Mouse (Mus musculus) megakaryocyte, adult 5-6 weeks (primary cell): Measurements from ENCODE around the gene Dusp8. TPM values are rescaled to one million over a fixed set of nuclear protein-coding genes. Genes with fewer than 3 reads are reported as not detected.

Source experiments
- ATAC-seq: 2 replicates; pipeline ENCODE4 v1.8.0; 2016; ENCODE audit warnings: mild to moderate bottlenecking, inconsistent platforms; ENCODE audit not compliant: poor library complexity, severe bottlenecking
- total RNA-seq, 2 experiments: library from RNA; stranded (forward) in 1 of 2; stranded (reverse) in 1 of 2; fragments of 153-499, 151-499 nt in 1 of 2; fragments of 221-1000, 200-1000 nt in 1 of 2; gene quantifications; 2 replicates each; pipeline versions ENCODE4 v1.2.3 to v1.2.4; 2015 to 2017

The Dusp8 gene
- total RNA-seq, 2 experiments from 2014 or later, result not detected

- ATAC-seq, result no peak
These were observed 9.3 kb downstream of the Dusp8 start for GRCm38 (mm10) chr7:142086159-142086905.

- ATAC-seq, result no peak
These were observed 10.8 kb downstream of the Dusp8 start for GRCm38 (mm10) chr7:142084820-142085219.

GRCm38 (mm10) chr7:142084395-142084794 lies 11.2 kb downstream of the Dusp8 start:
- no peak for ATAC-seq

GRCm38 (mm10) chr7:142083588-142084317 lies 11.9 kb downstream of the Dusp8 start:
- ATAC-seq, result no peak

DNA sequence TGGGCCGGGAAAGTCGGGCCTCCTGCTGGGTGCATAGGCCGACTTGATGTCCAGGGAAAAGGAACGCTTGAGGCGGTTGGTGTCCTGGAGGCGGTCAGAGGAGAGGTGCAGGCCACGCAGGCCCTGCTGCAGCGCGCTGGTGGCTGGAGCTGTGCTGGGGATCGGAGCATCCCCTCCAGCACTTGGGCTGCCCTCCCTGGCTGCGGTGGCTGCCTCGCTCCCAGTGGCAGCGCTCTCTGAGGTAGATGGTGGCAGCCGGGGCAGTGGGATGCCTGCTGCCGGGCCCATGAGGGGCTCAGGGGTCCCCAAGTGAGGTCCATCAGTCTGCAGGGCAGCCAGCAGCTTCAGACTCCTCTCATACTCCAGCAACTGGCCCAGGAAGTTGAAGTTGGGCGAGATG lies 13.0 kb downstream of the Dusp8 start:
- ATAC-seq, result no peak

DNA sequence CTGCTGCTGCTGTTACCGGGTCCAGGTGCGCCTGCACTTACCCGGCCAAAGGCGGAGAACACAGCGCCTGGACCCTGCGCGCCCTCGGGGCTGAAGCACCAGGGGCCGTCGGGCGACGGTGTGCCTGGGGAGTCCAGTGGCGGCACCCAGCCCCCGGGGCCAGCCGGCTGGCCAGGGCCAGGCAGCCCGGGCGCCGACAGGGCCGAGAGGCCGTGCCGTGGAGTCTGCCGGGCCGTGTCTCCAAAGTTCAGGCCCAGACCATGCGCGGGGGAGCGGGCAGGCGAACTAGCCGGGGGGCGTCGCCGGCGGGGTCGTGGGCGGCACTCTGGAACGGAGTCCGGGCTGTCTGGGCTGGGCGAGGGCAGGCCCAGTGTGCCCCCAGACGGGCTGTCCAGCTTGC lies 13.5 kb downstream of the Dusp8 start:
- ATAC-seq, result no peak

GRCm38 (mm10) chr7:142081736-142082135 lies 13.9 kb downstream of the Dusp8 start:
- ATAC-seq, result no peak

- no peak for ATAC-seq
These were observed 14.8 kb downstream of the Dusp8 start for GRCm38 (mm10) chr7:142080876-142081275.

DNA sequence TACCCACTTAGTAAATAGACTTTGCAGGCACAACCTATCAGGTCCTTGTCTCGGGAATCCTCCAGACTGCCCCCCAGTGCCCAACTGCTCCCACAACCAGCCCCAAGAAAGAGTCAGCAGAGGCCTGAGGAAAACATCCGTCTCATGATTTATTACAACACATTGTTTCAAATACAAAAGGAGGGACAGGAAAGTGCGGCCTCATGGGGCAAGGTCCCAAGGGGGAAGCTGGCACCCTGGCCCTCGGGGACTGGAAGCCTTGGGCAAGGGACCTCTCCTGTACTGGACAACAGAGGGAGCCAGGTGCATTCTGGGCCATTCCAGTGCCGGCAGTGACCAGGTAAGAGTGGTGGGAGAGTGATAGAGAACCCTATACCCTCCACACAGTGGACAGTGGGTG lies 16.3 kb downstream of the Dusp8 start:
- peak; percentile 87 for ATAC-seq

DNA sequence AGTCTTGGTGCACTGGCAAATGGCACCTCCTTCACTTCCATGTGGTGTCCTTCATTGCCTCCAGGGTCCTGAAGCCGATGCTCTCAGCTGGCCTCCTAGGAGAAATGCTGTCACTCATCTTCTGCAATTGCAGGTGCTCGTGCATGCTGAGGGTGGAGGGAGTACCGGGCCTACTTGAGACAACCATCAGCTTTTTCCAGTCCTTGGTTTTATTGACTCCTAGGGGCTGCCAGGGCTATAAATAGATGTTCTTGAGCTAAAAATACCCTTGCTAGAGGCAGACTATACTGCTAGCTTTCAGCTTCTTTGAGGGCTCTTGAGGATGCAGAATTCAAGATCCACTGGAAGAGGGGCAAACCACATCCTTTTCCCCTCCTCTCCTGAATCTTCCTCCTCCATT lies 18.5 kb downstream of the Dusp8 start:
- no peak for ATAC-seq

GRCm38 (mm10) chr7:142074146-142074886 lies 21.3 kb downstream of the Dusp8 start:
- no peak for ATAC-seq

- no peak for ATAC-seq
These were observed 23.9 kb downstream of the Dusp8 start for GRCm38 (mm10) chr7:142071717-142072116.

- no peak for ATAC-seq
These were observed 24.4 kb downstream of the Dusp8 start for GRCm38 (mm10) chr7:142071212-142071578.

DNA sequence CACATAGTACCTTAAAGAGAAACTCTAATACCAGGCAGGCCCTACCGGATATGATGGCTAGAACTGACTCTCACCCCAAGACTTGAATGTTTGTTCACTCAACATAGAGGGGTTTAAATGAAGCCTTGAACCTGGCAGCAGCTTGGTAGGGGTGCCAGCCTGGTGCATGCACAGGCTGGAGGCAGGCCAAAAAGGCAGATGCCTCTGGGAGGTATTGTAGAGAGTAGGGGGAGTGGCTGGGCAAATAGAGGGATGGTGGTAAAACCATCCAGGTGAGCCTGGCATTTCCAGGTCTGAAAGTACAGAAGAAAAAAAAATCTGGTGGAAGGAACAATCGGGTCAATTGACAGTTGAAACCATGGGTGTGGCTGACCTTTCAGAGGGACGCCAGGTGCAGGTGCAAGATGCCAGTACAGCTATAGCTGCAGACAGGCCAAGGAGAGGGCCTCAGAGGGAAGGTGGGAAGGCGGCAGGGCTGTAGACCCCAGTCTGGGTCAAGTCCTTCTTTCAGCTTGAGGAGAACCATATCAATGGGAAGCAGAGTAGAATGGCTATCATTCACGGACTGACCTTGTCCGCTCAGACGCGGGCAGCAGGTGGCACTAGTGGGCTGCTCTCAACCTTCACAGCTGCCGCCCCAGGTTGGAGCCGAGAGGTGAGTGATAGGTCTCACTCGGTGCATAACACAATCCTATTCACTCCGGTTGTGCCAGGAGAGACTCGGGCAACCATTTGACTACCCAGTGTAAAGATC lies 25.0 kb downstream of the Dusp8 start:
- peak; percentile 97 for ATAC-seq

GRCm38 (mm10) chr7:142068429-142068828 lies 27.2 kb downstream of the Dusp8 start:
- peak; percentile 61 for ATAC-seq

DNA sequence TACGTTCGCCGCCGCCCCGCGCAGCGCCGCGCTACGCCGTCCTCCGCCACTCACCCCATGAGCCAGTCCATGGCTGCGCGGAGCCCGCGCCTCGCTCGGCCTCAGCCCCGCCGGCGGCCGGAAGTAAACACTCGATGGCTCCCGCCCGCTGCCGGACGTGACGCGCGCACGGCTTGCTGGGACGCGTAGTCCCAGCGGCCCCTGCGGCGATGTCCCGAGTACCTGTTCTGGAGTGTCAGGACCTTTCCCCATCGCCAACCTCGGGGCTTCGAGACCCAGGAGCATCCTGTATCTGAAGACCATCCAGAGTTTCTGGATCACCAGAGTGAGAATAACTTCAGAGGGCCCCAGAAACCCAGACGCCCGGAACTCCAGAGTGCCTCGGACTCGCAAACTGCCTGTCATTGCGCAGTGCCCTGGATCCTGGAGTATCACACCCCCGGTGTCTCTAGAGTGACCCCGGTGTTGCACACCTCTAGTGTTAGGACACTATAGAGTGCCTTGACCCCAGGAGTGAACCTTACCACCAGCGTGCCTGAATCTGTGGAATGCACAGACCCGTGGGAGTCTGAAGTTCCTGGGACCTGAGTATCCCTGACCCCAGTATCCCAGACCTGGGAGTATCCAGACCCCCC lies 34.6 kb downstream of the Dusp8 start, which contains the start of gene Mob2:
Mob2 (minus strand) TSS at position 135 of the 635 bp plus-strand sequence.
- ATAC-seq, result peak; percentile 88

DNA sequence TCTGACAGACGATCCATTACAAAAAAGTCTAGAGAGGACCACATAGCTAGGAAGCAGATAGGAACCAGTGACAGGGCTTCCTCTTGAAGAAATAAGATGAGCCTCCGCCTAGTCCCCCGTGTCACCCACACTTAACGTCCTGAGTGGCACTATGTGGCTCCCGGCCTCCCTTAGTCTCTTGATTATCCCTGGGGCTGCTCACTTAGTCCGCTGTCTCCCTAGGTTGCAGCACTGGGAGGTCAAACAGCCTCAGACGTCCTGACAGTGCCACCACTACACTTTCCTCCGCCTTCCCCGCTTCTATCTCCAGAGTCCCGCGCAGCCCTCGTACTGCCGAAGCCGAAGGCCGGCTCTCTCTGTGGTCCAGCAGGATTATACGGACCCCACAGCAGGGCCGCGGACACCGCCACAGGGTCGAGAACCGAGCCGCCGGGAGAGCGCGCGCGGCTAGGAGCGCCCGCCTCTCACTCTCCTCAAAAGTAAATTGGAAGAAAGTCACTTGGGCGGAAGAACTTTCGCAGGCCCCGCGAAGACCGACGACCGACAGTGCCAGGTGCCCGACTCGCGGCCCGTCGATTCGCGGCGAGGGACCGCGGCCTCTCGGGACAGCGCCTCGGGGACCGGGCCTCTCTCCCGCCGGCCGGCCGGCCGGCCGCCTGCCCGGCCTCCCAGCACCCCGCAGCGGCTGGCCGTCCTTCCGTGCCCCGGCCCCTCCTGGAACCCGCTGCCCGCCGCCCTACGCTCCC lies 35.3 kb downstream of the Dusp8 start:
- ATAC-seq, result peak; percentile 6; the same call in 1 of the 2 replicates

- no peak for ATAC-seq
These were observed 36.6 kb downstream of the Dusp8 start for GRCm38 (mm10) chr7:142059024-142059423.

DNA sequence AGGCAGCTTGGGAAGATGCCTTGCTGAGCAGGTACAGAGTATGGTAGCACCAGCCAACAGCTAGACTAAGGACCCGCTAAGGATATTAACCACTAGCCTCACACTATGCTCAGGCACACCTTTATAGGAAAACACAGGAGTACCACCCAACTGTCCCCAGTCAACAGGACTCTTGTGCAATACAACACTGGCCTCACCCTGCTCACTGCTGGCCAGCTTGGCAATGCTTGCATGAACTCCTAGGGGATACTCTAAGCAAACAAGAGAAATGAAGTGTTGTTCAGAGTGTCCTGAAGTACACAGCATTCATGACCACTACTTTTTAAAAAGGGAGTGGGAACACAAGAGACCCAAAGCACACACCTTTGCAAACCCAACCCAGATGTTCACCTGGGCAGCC lies 38.5 kb downstream of the Dusp8 start:
- ATAC-seq, result peak; percentile 9
